Mouse (Mus musculus) heart, postnatal 0 days (tissue): ENCODE measurements around the gene Tti1. TPM values are rescaled to one million over a fixed set of nuclear protein-coding genes. Genes with fewer than 3 reads are reported as not detected.

Source experiments
- ATAC-seq: fragments of 200-750 bp; cut with Nextera tagmentation; 2 replicates; pipeline ENCODE4 v1.8.0; 2017; ENCODE audit warnings: low read depth, moderate number of reproducible peaks, moderate library complexity; ENCODE audit not compliant: insufficient read depth
- DNase-seq: peaks from one replicate; pipeline ENCODE4 v3.0.0-alpha.2; 2016; ENCODE audit warnings: low spot score
- H3K27ac ChIP-seq: fragments of 300-500 bp; sonication (generic); 2 replicates; pipeline ENCODE4 v1.5.1; 2014; ENCODE audit warnings: low read depth, mild to moderate bottlenecking
- H3K27me3 ChIP-seq: fragments of 300-500 bp; sonication (generic); 2 replicates; pipeline ENCODE4 v1.6.1; 2014; ENCODE audit warnings: low read length, mixed read lengths; ENCODE audit not compliant: control insufficient read depth, insufficient read depth
- H3K36me3 ChIP-seq: fragments of 300-500 bp; sonication (generic); replicated peaks from 2 replicates; pipeline ENCODE4 v1.6.1; 2014; ENCODE audit warnings: low read length, mixed read lengths; ENCODE audit not compliant: control insufficient read depth, insufficient read depth
- H3K4me1 ChIP-seq: fragments of 300-500 bp; sonication (generic); 2 replicates; pipeline ENCODE4 v1.6.1; 2014; ENCODE audit warnings: antibody characterized with exemption; ENCODE audit not compliant: control insufficient read depth, insufficient read depth
- H3K4me2 ChIP-seq: fragments of 300-500 bp; sonication (generic); 2 replicates; pipeline ENCODE4 v1.6.1; 2014; ENCODE audit warnings: low read depth, mild to moderate bottlenecking, low read length, moderate library complexity
- H3K4me3 ChIP-seq: fragments of 300-500 bp; sonication (generic); 2 replicates; pipeline ENCODE4 v1.5.1; 2014; ENCODE audit warnings: low read depth, low read length
- H3K9ac ChIP-seq: fragments of 300-500 bp; sonication (generic); replicated peaks from 2 replicates; pipeline ENCODE4 v1.6.1; 2014; ENCODE audit warnings: low read depth, low read length, mixed read lengths
- H3K9me3 ChIP-seq: fragments of 300-500 bp; sonication (generic); replicated peaks from 2 replicates; pipeline ENCODE4 v1.6.1; 2016; ENCODE audit warnings: low read length; ENCODE audit not compliant: control insufficient read depth
- CTCF ChIP-seq: IDR thresholded peaks from 2 replicates; pipeline ENCODE4 v1.5.1; 2016; ENCODE audit warnings: antibody characterized with exemption, control low read depth, low read depth
- EP300 ChIP-seq: IDR thresholded peaks from 2 replicates; pipeline ENCODE4 v1.6.1; 2016; ENCODE audit warnings: antibody characterized with exemption, low read depth
- WGBS: fragments of 180-500 bp; shearing (Covaris S2); extraction: QIAGEN DNeasy Blood & Tissue Kit; methylation state at CpG from one replicate; pipeline ENCODE4 v1.1.7; 2014; 5-methylcytosine and 5-hydroxymethylcytosine counted together
- polyA plus RNA-seq: library from polyadenylated mRNA; unstranded; fragments of >200 nt; fragmentation: Nextera tagmentation; extraction: Ambion mirVana; gene quantifications from 2 replicates; pipeline ENCODE4 v1.2.1, GENCODE M21; 2015
- total RNA-seq: library from RNA; depleted of rRNA; stranded (reverse); fragments of >200 nt; gene quantifications from 2 replicates; pipeline ENCODE4 v1.2.3, GENCODE M21; 2014; ENCODE audit warnings: low replicate concordance

The Tti1 gene
- total and polyA plus RNA-seq, 2 experiments from 2014 or later, result 13.2 to 23.2 TPM

GRCm38 (mm10) chr2:157967856-157968255, 60.4 kb downstream of the Tti1 start:
- DNase-seq (no peak), ATAC-seq (no peak)
- WGBS, result 9% methylated on average over 3 of the region's 3 CpGs
- Histone ChIP-seq H3K4me2 (no peak overlapping the region), H3K4me3 (no peak overlapping the region), H3K9me3 (no peaks in the 10 kb centered on the region), H3K27ac (no peak overlapping the region), H3K27me3 (0 out of 2 replicates have a peak, but pooled peaks cover 3% of the 10 kb centered on the region), H3K9ac (no peak overlapping the region), H3K36me3 (no peaks in the 10 kb centered on the region), H3K4me1 (no peaks in the 10 kb centered on the region)
- no peak for TF ChIP-seq EP300
- no peak for TF ChIP-seq CTCF

DNA sequence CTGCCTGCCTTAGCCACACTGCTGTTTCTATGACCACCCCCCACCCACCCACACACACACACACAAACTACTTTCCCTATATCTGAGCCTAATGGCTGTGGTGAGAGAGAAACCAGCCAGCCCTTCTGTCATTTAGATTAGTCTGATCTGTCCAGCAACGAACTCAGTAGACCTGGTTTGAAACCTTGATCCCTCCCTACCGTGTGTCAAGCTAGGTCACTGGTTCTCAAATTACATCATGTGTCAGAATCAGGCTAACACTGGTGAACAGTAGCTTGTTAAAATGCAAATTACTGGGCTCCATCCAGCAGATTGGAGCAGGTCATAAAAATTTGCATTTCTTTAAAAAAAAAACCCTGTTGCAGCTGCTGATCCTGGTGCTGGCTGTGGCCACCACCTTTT, 70.5 kb downstream of the Tti1 start:
- TF ChIP-seq CTCF, result no peak
- TF ChIP-seq EP300, result no peak
- H3K9ac ChIP-seq, result no peak overlapping the region
- 9% methylated on average over 2 of the region's 2 CpGs for WGBS
- no peak overlapping the region for H3K4me2 ChIP-seq
- no peaks in the 10 kb centered on the region for H3K4me1 ChIP-seq
- ATAC-seq (no peak), DNase-seq (no peak)
- H3K9me3 ChIP-seq, result no peaks in the 10 kb centered on the region
- H3K4me3 ChIP-seq, result no peak overlapping the region
- H3K27me3 ChIP-seq, result no peaks in the 10 kb centered on the region
- H3K27ac ChIP-seq, result no peak overlapping the region
- H3K36me3 ChIP-seq, result no peaks in the 10 kb centered on the region

GRCm38 (mm10) chr2:157953978-157954377, 74.3 kb downstream of the Tti1 start:
- TF ChIP-seq CTCF (no peak), EP300 (no peak)
- ATAC-seq, result no peak
- Histone ChIP-seq H3K27me3 (no peaks in the 10 kb centered on the region), H3K4me3 (no peak overlapping the region), H3K9me3 (no peaks in the 10 kb centered on the region), H3K4me1 (no peaks in the 10 kb centered on the region), H3K27ac (no peak overlapping the region), H3K36me3 (no peaks in the 10 kb centered on the region), H3K4me2 (no peak overlapping the region), H3K9ac (no peak overlapping the region)
- DNase-seq, result no peak
- 60% methylated on average over 5 of the region's 5 CpGs for WGBS

DNA sequence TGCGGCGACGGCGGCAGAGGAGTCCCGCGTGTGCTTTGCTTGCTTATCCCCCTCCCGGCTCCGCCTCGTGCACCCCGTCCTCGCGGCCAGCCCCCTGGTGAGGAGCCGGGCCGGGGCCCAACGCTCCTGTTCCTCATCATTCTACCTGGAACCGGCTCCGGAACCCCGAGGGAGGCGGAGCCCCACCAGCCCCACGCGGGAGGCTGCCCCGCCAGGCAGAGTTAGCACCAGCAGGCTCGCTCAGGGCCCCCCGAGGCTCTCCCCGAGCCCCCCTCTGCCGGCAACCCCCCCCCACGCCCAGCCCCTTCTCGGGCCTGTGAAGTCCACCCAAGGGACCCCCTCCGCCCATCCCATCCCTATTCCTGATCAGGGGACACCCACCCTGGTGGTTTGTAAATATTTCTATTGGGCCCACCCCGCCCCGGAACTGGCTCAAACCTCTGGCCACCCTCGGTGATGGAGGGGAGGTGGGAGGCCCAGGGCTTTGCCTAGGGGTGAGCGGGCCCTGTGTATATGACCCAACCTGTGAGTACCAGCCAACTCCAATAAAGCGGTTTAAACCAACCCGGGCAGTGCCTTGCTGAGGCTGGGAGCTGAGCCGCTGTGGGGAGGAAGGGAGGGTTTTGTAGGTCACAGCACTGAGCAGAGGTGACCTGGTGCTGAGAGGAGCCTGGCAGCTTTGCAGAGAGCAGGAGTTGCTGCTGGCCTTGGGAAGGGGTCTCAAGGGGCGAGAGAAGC, 83.9 kb downstream of the Tti1 start:
- Histone ChIP-seq H3K27me3 (peaks cover 42% of the 10 kb centered on the region), H3K4me2 (peak overlapping the region; percentile 79), H3K27ac (no peak overlapping the region), H3K36me3 (no peaks in the 10 kb centered on the region), H3K9ac (no peak overlapping the region), H3K4me3 (peak overlapping the region; percentile 45), H3K4me1 (peaks cover 7% of the 10 kb centered on the region; the same call in 1 of the 2 replicates), H3K9me3 (no peaks in the 10 kb centered on the region)
- DNase-seq (no peak), ATAC-seq (peak; percentile 51; the same call in 1 of the 2 replicates)
- 12% methylated on average over 37 of the region's 37 CpGs for WGBS
- no peak for TF ChIP-seq EP300
- TF ChIP-seq CTCF, result no peak

GRCm38 (mm10) chr2:157943514-157944155, 84.6 kb downstream of the Tti1 start:
- H3K27ac ChIP-seq, result no peak overlapping the region
- WGBS, result 1% methylated on average over 43 of the region's 47 CpGs

More at GRCm38 (mm10) chr2:157943514-157944155, 84.6 kb downstream of the Tti1 start:
- peaks cover 43% of the 10 kb centered on the region for H3K27me3 ChIP-seq
- DNase-seq (peak; percentile 70), ATAC-seq (peak; percentile 67)
- TF ChIP-seq EP300, result no peak
- TF ChIP-seq CTCF, result peak; percentile 57
- H3K4me3 ChIP-seq, result peak overlapping the region; percentile 45
- peaks cover 7% of the 10 kb centered on the region; the same call in 1 of the 2 replicates for H3K4me1 ChIP-seq
- no peaks in the 10 kb centered on the region for H3K9me3 ChIP-seq
- no peak overlapping the region for H3K9ac ChIP-seq
- H3K36me3 ChIP-seq, result no peaks in the 10 kb centered on the region
- peak overlapping the region; percentile 79 for H3K4me2 ChIP-seq
